Mouse (Mus musculus) hindbrain, embryonic 13.5 days (tissue): ENCODE data around the gene Csf3. TPM values are rescaled to one million over a fixed set of nuclear protein-coding genes. Genes with fewer than 3 reads are reported as not detected.
A peak's percentile ranks its signal among the peaks of the same experiment; 100 is the strongest.
"Not testable (repeated sequence)": the region's sequence is repeated elsewhere in the genome, so short reads cannot be mapped to it uniquely, and the experiment has no call there.

Source experiments
- ATAC-seq: fragments of 200-750 bp; cut with Nextera tagmentation; 2 replicates; pipeline ENCODE4 v1.8.0; 2017; ENCODE audit warnings: moderate TSS enrichment; ENCODE audit not compliant: low FRiP score
- H3K27ac ChIP-seq: fragments of 300-500 bp; sonication (generic); 2 replicates; pipeline ENCODE4 v1.5.1; 2015; ENCODE audit warnings: inconsistent platforms, mild to moderate bottlenecking, moderate library complexity
- H3K27me3 ChIP-seq: fragments of 300-500 bp; sonication (generic); 2 replicates; pipeline ENCODE4 v1.6.1; 2015; ENCODE audit warnings: mild to moderate bottlenecking, inconsistent platforms
- H3K36me3 ChIP-seq: fragments of 300-500 bp; sonication (generic); 2 replicates; pipeline ENCODE4 v1.6.1; 2015; ENCODE audit warnings: mild to moderate bottlenecking, inconsistent platforms
- H3K4me1 ChIP-seq: fragments of 300-500 bp; sonication (generic); replicated peaks from 2 replicates; pipeline ENCODE4 v1.6.1; 2015; ENCODE audit warnings: inconsistent platforms
- H3K4me2 ChIP-seq: fragments of 300-500 bp; sonication (generic); 2 replicates; pipeline ENCODE4 v1.6.1; 2015; ENCODE audit warnings: inconsistent platforms, mild to moderate bottlenecking, moderate library complexity
- H3K4me3 ChIP-seq: fragments of 300-500 bp; sonication (generic); 2 replicates; pipeline ENCODE4 v1.5.1; 2015; ENCODE audit warnings: mild to moderate bottlenecking, inconsistent platforms
- H3K9ac ChIP-seq: fragments of 300-500 bp; sonication (generic); 2 replicates; pipeline ENCODE4 v1.6.1; 2015; ENCODE audit warnings: mild to moderate bottlenecking, inconsistent platforms
- H3K9me3 ChIP-seq: fragments of 300-500 bp; sonication (generic); 2 replicates; pipeline ENCODE4 v1.6.1; 2016; ENCODE audit warnings: inconsistent platforms
- WGBS: fragments of 180-500 bp; shearing (Covaris S2); methylation state at CpG from one replicate; pipeline ENCODE4 v1.1.7; 2015; 5-methylcytosine and 5-hydroxymethylcytosine counted together
- polyA plus RNA-seq: library from polyadenylated mRNA; unstranded; fragments of >200 nt; fragmentation: Nextera tagmentation; extraction: Ambion mirVana; gene quantifications from 2 replicates; pipeline ENCODE4 v1.2.1, GENCODE M21; 2015

The Csf3 gene
- polyA plus RNA-seq, 1 experiment from 2014 or later: not detected

DNA sequence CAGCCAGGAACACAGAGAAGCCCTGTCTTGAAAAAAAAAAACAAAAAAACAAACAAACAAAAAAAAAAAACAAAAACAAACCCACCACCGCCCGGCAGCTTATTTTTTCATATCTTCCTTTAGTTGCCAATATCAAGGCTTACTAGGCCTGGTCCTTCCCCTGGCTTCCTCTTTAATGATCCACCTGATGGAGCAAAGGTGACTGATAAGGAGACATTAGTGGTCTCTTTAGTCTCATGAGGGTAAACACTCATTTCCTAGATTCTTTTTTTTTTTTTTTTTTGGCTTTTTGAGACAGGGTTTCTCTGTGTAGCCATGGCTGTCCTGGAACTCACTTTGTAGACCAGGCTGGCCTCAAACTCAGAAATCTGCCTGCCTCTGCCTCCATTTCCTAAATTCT, 36.2 kb downstream of the Csf3 start:
- H3K9me3 ChIP-seq, ATAC-seq, H3K27me3 ChIP-seq, H3K9ac ChIP-seq, H3K4me2 ChIP-seq, H3K4me3 ChIP-seq, H3K27ac ChIP-seq, H3K36me3 ChIP-seq: not testable (repeated sequence)
- WGBS: 95% methylated on average over 2 of the region's 2 CpGs
- peaks cover 35% of the 10 kb centered on the region for H3K4me1 ChIP-seq

- H3K4me2 ChIP-seq: no peak overlapping the region
These were observed 37.4 kb downstream of the Csf3 start for GRCm38 (mm10) chr11:98738428-98738911.

DNA sequence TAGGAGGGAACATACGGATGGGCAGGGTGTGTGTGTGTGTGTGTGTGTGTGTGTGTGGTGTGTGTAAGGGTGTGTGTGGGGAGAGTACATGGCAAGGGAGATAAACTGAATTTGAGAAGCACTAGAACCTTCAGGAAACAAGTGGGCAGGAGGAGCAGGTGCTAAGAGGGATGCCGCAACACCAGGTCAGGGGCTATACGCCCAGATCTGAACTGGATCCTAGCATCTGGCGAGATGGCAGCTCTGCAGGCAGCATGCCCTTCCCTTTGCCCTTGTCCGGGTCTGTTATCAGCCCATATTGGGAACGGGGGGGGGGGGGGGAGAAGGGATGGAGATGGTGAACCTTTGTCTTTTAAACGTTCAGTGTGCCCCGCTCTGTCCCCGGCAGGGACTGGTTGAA, 37.9 kb downstream of the Csf3 start:
- H3K36me3 ChIP-seq: no peaks in the 10 kb centered on the region
- 60% methylated on average over 9 of the region's 9 CpGs for WGBS
- H3K9me3 ChIP-seq: no peaks in the 10 kb centered on the region
- peak overlapping the region; percentile 100 for H3K27ac ChIP-seq
- peaks cover 49% of the 10 kb centered on the region for H3K4me1 ChIP-seq
- H3K4me3 ChIP-seq: no peak overlapping the region
- no peak for ATAC-seq
- H3K4me2 ChIP-seq: no peak overlapping the region
- peak overlapping the region; percentile 43; the same call in 1 of the 2 replicates for H3K9ac ChIP-seq
- no peaks in the 10 kb centered on the region for H3K27me3 ChIP-seq

More at GRCm38 (mm10) chr11:98738428-98738911, 37.4 kb downstream of the Csf3 start:
- no peak overlapping the region for H3K4me3 ChIP-seq
- H3K27me3 ChIP-seq: no peaks in the 10 kb centered on the region
- H3K9ac ChIP-seq: peak overlapping the region; percentile 43; the same call in 1 of the 2 replicates
- H3K4me1 ChIP-seq: peaks cover 44% of the 10 kb centered on the region
- WGBS: 17% methylated on average over 4 of the region's 4 CpGs
- peak overlapping the region; percentile 100 for H3K27ac ChIP-seq
- H3K9me3 ChIP-seq: no peaks in the 10 kb centered on the region
- H3K36me3 ChIP-seq: no peaks in the 10 kb centered on the region
- ATAC-seq: no peak

DNA sequence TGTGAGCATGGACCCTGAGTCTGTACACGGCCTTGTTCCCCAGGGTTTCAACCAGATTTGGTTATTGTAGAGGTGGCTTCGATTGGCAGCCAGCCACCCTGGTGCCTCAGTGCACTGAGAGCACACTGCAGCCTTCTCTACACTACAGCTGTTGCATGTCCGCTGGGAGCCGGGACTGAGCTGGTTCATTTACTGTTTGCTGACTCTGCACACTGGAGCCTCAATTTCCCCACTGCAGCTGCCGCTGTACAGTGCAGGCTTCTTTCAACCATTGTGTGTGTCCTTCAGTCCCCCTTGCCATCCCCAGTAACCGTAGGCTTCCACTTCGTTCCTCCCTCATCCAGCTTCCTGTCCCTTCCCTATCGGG, 38.9 kb downstream of the Csf3 start:
- 3% methylated on average over 8 of the region's 8 CpGs for WGBS
- Histone ChIP-seq H3K36me3 (no peaks in the 10 kb centered on the region), H3K27me3 (no peaks in the 10 kb centered on the region), H3K9ac (peak overlapping the region; percentile 99), H3K4me1 (peaks cover 60% of the 10 kb centered on the region), H3K4me2 (peak overlapping the region; percentile 96), H3K9me3 (no peaks in the 10 kb centered on the region), H3K4me3 (peak overlapping the region; percentile 92), H3K27ac (peak overlapping the region; percentile 100)
- ATAC-seq: 0 out of 2 replicates have a peak, but pooled peaks have one; percentile 21

DNA sequence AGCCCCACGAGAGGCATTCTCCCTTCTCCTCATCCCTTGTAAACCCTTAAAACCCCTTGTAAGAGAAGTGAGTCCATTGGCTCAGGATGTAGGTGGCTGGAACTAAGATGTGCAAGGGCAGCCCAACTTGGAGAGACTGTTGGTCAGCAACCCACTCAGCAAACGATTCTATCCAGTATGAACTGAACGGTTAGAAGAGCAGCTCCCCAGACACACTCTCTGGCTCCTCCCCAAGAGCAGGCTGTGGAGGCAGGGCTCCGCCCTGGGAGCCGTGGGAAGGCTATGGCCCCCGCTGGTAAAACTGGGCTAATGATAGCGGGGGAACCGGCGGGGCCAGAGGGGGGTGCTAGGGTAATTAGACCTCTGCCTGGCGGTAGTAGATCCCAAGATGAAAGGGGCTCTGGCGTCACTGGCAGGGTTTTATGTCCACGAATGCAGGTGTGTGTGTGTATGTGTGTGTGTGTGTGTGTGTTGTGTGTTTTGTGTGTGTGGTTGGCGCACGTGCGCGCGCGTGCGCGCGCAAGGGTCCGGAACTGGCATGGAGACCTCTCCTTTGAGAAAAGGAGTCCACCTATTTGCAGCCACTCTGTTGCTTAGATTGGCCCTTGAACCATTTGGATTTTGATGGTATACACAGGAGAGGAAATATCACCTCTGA, 39.5 kb downstream of the Csf3 start, which contains the start of gene Thra:
Gene Thra (plus strand): TSS at position 246 of the 658 bp plus-strand sequence.
- no peaks in the 10 kb centered on the region for H3K36me3 ChIP-seq
- WGBS: 0% methylated on average over 22 of the region's 22 CpGs
- peaks cover 65% of the 10 kb centered on the region for H3K4me1 ChIP-seq
- peak within 1 kb of the TSS; percentile 92 for H3K4me3 ChIP-seq
- H3K27ac ChIP-seq: peak within 1 kb of the TSS; percentile 100
- no peaks in the 10 kb centered on the region for H3K9me3 ChIP-seq
- peak; percentile 53; the same call in 1 of the 2 replicates for ATAC-seq
- H3K27me3 ChIP-seq: no peaks in the 10 kb centered on the region
- H3K9ac ChIP-seq: peak within 1 kb of the TSS; percentile 99
- peak within 1 kb of the TSS; percentile 96 for H3K4me2 ChIP-seq

GRCm38 (mm10) chr11:98741051-98741620, 40.1 kb downstream of the Csf3 start:
- Histone ChIP-seq H3K9me3 (no peaks in the 10 kb centered on the region), H3K4me3 (peak overlapping the region; percentile 92), H3K4me1 (peaks cover 71% of the 10 kb centered on the region), H3K36me3 (no peaks in the 10 kb centered on the region), H3K27ac (peak overlapping the region; percentile 100), H3K9ac (peak overlapping the region; percentile 99), H3K27me3 (no peaks in the 10 kb centered on the region), H3K4me2 (peak overlapping the region; percentile 96)
- ATAC-seq: no peak
- 0% methylated on average over 17 of the region's 17 CpGs for WGBS

GRCm38 (mm10) chr11:98741622-98742396, 40.7 kb downstream of the Csf3 start:
- no peaks in the 10 kb centered on the region for H3K36me3 ChIP-seq
- peak overlapping the region; percentile 100 for H3K27ac ChIP-seq
- no peaks in the 10 kb centered on the region for H3K9me3 ChIP-seq
- H3K4me1 ChIP-seq: peaks cover 78% of the 10 kb centered on the region
- H3K4me3 ChIP-seq: peak overlapping the region; percentile 92
- peak overlapping the region; percentile 96 for H3K4me2 ChIP-seq
- no peaks in the 10 kb centered on the region for H3K27me3 ChIP-seq
- peak; percentile 47 for ATAC-seq
- peak overlapping the region; percentile 99 for H3K9ac ChIP-seq
- WGBS: under 1% methylated on average over 55 of the region's 86 CpGs

GRCm38 (mm10) chr11:98742397-98743291, 41.6 kb downstream of the Csf3 start:
- H3K9ac ChIP-seq: peak overlapping the region; percentile 99
- WGBS: under 1% methylated on average over 21 of the region's 21 CpGs
- peak; percentile 21 for ATAC-seq

GRCm38 (mm10) chr11:98743655-98744345, 42.7 kb downstream of the Csf3 start:
- ATAC-seq: no peak
- WGBS: 3% methylated on average over 9 of the region's 9 CpGs

More at GRCm38 (mm10) chr11:98742397-98743291, 41.6 kb downstream of the Csf3 start:
- Histone ChIP-seq H3K36me3 (no peaks in the 10 kb centered on the region), H3K9me3 (no peaks in the 10 kb centered on the region), H3K4me3 (peak overlapping the region; percentile 92), H3K4me1 (peaks cover 85% of the 10 kb centered on the region), H3K4me2 (peak overlapping the region; percentile 96), H3K27ac (peak overlapping the region; percentile 100), H3K27me3 (no peaks in the 10 kb centered on the region)

GRCm38 (mm10) chr11:98744456-98745019, 43.5 kb downstream of the Csf3 start:
- H3K9me3 ChIP-seq: no peaks in the 10 kb centered on the region
- peak overlapping the region; percentile 96 for H3K4me2 ChIP-seq
- H3K27me3 ChIP-seq: no peaks in the 10 kb centered on the region
- H3K4me1 ChIP-seq: peaks cover 86% of the 10 kb centered on the region
- peak overlapping the region; percentile 100 for H3K27ac ChIP-seq
- H3K4me3 ChIP-seq: peak overlapping the region; percentile 92
- H3K36me3 ChIP-seq: no peaks in the 10 kb centered on the region
- WGBS: 31% methylated on average over 7 of the region's 7 CpGs
- ATAC-seq: no peak
- H3K9ac ChIP-seq: peak overlapping the region; percentile 99

More at GRCm38 (mm10) chr11:98743655-98744345, 42.7 kb downstream of the Csf3 start:
- Histone ChIP-seq H3K4me3 (peak overlapping the region; percentile 92), H3K9ac (peak overlapping the region; percentile 99), H3K9me3 (no peaks in the 10 kb centered on the region), H3K27me3 (no peaks in the 10 kb centered on the region), H3K4me2 (peak overlapping the region; percentile 96), H3K4me1 (peaks cover 86% of the 10 kb centered on the region), H3K27ac (peak overlapping the region; percentile 100), H3K36me3 (no peaks in the 10 kb centered on the region)
